ENCODE assay signal across 26 mouse cellular contexts in genomic region chr1:77932226-77932625, GRCm38 (mm10).
A peak's percentile ranks its signal among the peaks of the same experiment; 100 is the strongest.
DNase-seq lines count a peak whose midpoint lies in the region; ATAC-seq and TF ChIP-seq lines count a peak whose summit lies in the region.
"Had no signal": no experiment of that assay in that cellular context is flagged by ENCODE, and none has a peak within 500 bp of the region (broad histone marks: within the 10 kb centered on the region; RNA-seq: fewer than 3 reads in every experiment).

No protein-coding gene starts in this region.

- no peak for ATAC-seq in lung, embryonic 14.5 days (ENCODE audit: insufficient read depth)
- no peak for ATAC-seq in monocyte, adult 5-6 weeks (replicated peaks; ENCODE audit: insufficient number of reproducible peaks, low FRiP score, low TSS enrichment, poor library complexity, severe bottlenecking)
- ATAC-seq: forebrain, embryonic 13.5 days; forebrain, embryonic 16.5 days; hindbrain, embryonic 16.5 days; Patski had no signal

- no peak overlapping the region for H3K4me2 ChIP-seq in lung, embryonic 14.5 days
- H3K4me2 ChIP-seq: forebrain, embryonic 13.5 days; heart, embryonic 12.5 days; heart, embryonic 15.5 days; hindbrain, embryonic 13.5 days had no signal

- H3K27ac ChIP-seq in lung, embryonic 14.5 days (ENCODE audit: low read depth), result no peak overlapping the region
- H3K27ac ChIP-seq: forebrain, embryonic 10.5 days; forebrain, embryonic 13.5 days; heart, embryonic 15.5 days; hindbrain, embryonic 10.5 days; hindbrain, embryonic 13.5 days had no signal

- H3K4me1 ChIP-seq in lung, embryonic 14.5 days (ENCODE audit: insufficient read depth), result no peaks in the 10 kb centered on the region
- H3K4me1 ChIP-seq: hindbrain, embryonic 10.5 days had no signal

- no peak overlapping the region for H3K9ac ChIP-seq in lung, embryonic 14.5 days
- H3K9ac ChIP-seq: forebrain, embryonic 13.5 days; heart, embryonic 12.5 days; heart, embryonic 15.5 days; hindbrain, embryonic 13.5 days had no signal

- H3K4me3 ChIP-seq in lung, embryonic 14.5 days (ENCODE audit: low read depth, low read length), result no peak overlapping the region
- H3K4me3 ChIP-seq: forebrain, embryonic 10.5 days; forebrain, embryonic 13.5 days; heart, embryonic 12.5 days; heart, embryonic 15.5 days; hindbrain, embryonic 10.5 days; hindbrain, embryonic 13.5 days had no signal

- H3K9me3 ChIP-seq in lung, embryonic 14.5 days (ENCODE audit: low read depth, low read length), result no peaks in the 10 kb centered on the region
- H3K9me3 ChIP-seq: forebrain, embryonic 10.5 days; forebrain, embryonic 13.5 days; heart, embryonic 12.5 days; heart, embryonic 15.5 days; hindbrain, embryonic 10.5 days; hindbrain, embryonic 13.5 days had no signal

- H3K27me3 ChIP-seq in lung, embryonic 14.5 days (ENCODE audit: insufficient read depth, low read length), result peaks cover 5% of the 10 kb centered on the region; the same call in 1 of the 2 replicates
- H3K27me3 ChIP-seq: forebrain, embryonic 13.5 days; heart, embryonic 12.5 days; heart, embryonic 15.5 days; hindbrain, embryonic 13.5 days; Patski had no signal

- no peak for TF ChIP-seq CTCF in lung, embryonic 14.5 days (IDR thresholded peaks at IDR 0.05; ENCODE audit: low read depth)

- H3K36me3 ChIP-seq in lung, embryonic 14.5 days (ENCODE audit: insufficient read depth), result no peaks in the 10 kb centered on the region
- H3K36me3 ChIP-seq: forebrain, embryonic 10.5 days; heart, embryonic 12.5 days; heart, embryonic 15.5 days; hindbrain, embryonic 10.5 days; hindbrain, embryonic 13.5 days had no signal

- peak; percentile 6 for DNase-seq in adrenal gland, adult 2 months
- DNase-seq in adrenal gland, adult 18-20 months (ENCODE audit: low spot score in 2 of 2), result no peak
- peak; percentile 42 for DNase-seq in lung, embryonic 14.5 days
- no peak for DNase-seq in lung, adult 18-20 months
- DNase-seq in NIH3T3 (ENCODE audit: low read depth), result peak; percentile 42
- DNase-seq in lung, postnatal 14 days, result peak; percentile 3
- no peak for DNase-seq in testis, postnatal 10 days (ENCODE audit: low spot score)
- DNase-seq: adrenal gland, postnatal 10 days; adrenal gland, postnatal 36 days; cerebellum, adult 18-20 months; cerebellum, adult 9-10 months; cerebellum, postnatal 14 days; gastrocnemius, postnatal 10 days; gastrocnemius, postnatal 36 days; heart, postnatal 10 days; heart, postnatal 36 days had no signal

- WGBS in lung, embryonic 14.5 days, result 64% methylated on average over 5 of the region's 5 CpGs

Comparison
In these comparisons a context has a peak if more than half of its experiments do, and no peak if none do; other contexts are left out.
1. DNase-seq: peak in adrenal gland, adult 2 months (single experiment), lung, embryonic 14.5 days (single experiment), NIH3T3 (single experiment) and lung, postnatal 14 days (single experiment); none in adrenal gland, adult 18-20 months (0 of 2), lung, adult 18-20 months (0 of 2) and testis, postnatal 10 days (single experiment).